Mouse (Mus musculus): ENCODE results near the gene Gm17660.
"Not testable (repeated sequence)": the region's sequence is repeated elsewhere in the genome, so short reads cannot be mapped to it uniquely, and the experiment has no call there.

Gene Gm17660

DNA sequence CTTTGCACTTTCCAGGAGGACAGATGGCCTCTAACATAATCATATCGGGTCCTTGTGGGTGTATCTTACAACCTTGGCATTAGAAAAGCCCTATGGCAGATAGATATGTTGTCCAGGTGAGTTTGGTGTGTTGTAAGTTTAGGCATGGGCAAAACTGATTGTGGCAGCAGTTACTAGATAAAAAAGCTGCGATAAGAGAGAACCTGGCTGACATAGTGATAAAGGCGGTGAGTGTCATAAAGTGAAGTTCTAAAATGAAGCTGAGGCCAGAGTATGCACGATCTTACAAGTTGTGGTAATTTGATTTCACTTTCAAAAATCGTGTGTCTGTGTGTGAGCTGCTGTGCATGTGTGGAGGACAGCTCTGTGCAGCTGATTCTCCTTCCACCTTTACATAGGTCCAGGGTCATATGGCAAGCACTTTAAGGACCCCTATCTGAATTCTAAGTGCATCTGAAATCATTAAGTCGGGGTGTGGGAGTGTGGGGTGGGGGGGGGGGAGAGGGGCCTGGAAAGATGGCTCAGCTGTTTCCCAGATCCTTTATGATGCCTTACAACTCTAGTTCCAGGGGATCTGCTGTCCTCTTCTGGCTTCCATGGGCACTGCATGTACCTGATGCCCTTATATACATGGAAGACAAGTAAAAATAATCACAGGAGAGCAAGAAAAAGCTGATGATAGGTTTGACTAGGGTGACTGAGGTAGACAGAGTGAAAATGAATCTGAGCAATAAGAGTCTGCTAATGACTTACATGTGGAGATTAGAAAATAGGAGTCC, 38.1 kb downstream of the Gm17660 start:
- DNase-seq: peak; percentile 67

DNA sequence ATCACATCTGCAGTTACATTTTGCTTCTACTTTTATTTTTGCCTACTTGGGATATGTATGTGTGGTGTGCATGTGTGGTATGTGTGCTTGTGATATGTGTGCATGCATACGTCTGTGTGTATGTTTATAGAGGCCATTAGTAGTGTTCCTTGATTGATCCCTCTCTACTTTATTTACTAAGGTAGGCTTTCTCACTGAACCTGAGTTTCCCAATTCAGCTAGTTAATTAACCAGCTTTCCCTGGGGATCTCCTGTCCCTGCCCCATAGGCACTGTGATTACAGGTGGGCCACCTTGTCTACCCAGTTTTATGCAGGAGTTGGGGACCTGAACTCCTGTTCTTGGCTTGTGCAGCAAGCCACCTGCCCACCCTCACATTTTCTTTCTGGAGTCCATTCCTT, 40.7 kb downstream of the Gm17660 start:
- DNase-seq: no peak

DNA sequence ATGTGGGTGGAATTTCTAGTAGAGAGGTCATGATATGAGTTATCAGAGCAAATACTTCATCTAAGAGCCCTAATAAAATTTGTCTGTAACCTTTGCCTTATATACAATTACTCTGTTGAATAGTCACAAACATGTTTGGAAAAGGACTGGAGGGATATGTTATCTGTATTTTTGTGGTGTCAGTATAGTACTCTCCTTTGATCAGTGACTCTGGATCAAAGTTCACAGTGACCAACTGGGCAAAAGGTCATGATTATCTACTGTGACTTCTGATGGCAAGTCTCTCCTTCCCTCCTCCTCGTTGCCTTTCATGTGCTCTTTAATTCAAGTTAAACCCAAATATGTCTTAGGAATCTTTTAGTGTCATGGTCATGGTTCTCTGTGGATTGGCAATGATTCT, 41.6 kb downstream of the Gm17660 start:
- no peak for DNase-seq

- DNase-seq: peak; percentile 74
Observed at GRCm38 (mm10) chr5:104035066-104035465, 42.3 kb downstream of the Gm17660 start.

- no peak for DNase-seq
Observed at GRCm38 (mm10) chr5:104032434-104033097, 44.8 kb downstream of the Gm17660 start.

DNA sequence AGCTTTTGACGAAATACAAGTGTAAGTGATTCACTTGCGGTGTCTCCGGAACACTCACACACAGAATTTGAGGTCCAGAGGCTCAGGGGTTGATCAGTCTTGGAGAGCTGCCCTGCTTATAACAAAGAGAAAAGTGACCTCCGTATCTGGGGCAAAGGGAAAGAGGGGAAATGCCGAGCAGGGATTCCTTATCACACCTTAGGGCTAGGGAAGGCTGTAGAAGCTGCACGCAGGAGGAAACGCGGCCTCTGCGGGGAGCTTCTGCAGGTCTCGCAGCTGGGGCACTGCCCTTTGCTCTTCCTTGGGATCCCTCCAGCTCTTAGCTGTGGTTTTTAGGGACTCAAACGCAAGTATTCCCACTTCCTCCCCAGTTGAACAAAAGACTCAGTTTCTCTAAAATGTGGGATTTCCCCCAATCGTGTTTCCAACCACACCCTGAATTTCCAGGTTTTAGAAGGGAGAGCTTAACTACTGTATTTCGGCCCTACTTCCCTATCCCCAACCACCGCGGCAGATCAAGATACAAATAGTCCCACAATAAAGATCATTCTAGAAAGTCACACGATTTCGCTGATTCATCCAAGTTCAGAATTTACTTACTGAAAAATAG, 52.1 kb downstream of the Gm17660 start:
- no peak for DNase-seq

DNA sequence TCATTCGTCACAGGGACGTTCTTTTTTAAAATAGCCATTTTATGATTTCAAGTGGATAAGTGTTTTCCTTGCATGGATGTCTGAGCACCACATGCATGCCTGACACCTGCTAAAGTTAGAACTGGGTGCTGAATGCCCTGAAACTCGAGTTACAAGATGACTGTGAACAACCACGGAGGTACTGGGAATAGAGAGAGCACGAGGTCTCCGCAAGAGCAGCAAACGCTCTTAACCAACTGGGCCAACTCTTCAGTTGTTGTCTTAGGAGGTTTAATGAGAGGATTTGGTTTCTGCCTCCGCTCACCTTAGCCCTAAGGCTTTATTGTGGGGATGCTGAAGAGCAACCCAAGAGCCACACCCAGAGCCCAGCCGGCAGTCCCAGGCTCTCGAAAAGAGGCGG, 52.6 kb downstream of the Gm17660 start:
- DNase-seq: no peak

- not testable (repeated sequence) for DNase-seq
Observed at GRCm38 (mm10) chr5:104024193-104024592, 53.2 kb downstream of the Gm17660 start.

- DNase-seq: no peak
Observed at GRCm38 (mm10) chr5:104023289-104024020, 54.0 kb downstream of the Gm17660 start.

GRCm38 (mm10) chr5:104022558-104022957, 54.9 kb downstream of the Gm17660 start:
- DNase-seq: no peak

- peak; percentile 77 for DNase-seq
Observed at GRCm38 (mm10) chr5:104021597-104022378, 55.6 kb downstream of the Gm17660 start, which contains the start of gene Hsd17b11. Gene Hsd17b11, minus strand, starts transcription at chr5:104021919.

All from retina, postnatal 1 day (tissue).